Mouse (Mus musculus): Measurements from ENCODE around the gene Ehhadh.
"Not testable (repeated sequence)": the region's sequence is repeated elsewhere in the genome, so short reads cannot be mapped to it uniquely, and the experiment has no call there.

Ehhadh gene

DNA sequence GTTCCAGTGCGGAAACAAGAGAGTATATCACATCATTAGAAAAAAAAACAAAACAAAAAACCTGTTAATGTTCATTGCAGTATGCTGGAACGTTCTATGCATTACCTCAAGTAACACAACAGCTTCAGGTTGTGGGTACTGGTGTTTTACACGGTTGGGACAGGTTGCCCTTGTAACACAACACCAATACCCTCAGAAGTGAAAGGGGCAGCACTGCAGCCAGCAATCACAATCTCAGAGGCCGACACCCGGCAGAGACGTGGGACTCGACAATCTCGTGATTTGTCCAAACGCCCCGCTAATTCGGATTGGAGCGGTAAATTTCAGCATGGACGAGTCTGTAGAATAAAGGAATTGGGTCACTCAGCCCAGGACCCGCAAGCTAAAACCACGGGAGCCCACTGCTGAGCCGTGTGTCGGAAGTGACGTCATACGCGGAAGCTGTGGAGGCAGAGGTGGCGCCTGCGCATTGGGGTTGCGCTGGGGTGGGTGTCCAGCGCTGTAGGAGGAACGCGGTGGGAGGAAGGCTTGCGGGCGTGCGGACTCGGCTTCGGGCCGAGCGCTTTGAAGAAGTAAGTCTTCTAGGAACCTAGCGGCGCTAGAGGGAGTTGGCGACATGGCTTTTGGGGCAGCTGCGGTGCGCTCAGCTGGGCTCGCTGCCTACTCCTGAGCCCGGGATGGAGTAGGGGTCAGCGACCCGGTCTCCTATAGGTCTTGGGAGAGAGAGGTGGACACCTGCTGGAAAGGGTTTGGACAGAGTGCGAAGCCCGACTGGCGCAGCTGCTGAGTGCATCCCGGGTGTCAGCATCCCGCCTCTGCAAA lies 6.5 kb upstream of the Ehhadh start, which contains the start of gene Map3k13:
Gene Map3k13, plus strand, starts transcription at position 472 of the 822 bp plus-strand sequence.
- peak; percentile 95 for DNase-seq

DNA sequence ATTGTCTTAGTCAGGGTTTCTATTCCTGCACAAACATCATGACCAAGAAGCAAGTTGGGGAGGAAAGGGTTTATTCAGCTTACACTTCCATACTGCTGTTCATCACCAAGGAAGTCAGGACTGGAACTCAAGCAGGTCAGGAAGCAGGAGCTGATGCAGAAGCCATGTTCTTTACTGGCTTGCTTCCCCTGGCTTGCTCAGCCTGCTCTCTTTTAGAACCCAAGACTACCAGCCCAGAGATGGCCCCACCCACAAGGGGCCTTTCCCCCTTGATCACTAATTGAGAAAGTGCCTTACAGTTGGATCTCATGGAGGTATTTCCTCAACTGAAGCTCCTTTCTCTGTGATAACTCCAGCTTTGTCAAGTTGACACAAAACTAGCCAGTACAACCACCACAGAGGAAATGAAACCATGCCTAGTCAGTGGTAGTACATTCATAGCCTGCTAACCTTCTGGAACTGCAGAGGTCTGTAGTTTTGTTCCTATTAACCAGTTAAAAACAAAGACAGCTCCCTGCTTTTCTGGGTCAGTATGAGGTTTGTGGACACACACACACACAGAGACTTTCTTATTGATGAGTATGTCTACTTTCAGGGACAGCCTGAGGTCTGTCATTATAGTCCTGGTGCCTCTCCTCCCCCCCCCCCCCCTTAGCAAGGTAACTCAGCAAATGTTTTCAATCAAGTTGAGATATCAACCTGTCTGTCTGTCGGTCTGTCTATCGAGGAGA lies 5.6 kb upstream of the Ehhadh start:
- not testable (repeated sequence) for DNase-seq

DNA sequence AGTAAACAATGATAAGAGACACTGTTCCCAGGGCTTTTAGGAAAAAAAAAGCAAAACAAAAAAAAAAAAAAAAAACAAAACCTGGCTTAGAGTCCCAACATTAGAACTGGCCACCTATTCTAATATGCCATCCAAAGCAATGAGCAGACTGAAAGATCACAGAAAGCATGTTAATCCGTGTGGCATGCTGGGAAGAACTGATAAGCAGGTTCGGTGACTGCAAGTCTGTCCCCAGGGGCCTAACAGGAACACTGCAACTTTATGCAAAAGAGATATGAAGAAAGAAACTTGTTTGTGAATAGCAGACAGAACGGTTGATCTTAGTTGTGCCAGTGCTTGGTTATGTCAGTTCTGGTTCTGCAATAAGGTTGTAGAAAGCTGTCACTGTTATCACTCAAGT lies 4.2 kb upstream of the Ehhadh start:
- DNase-seq, result peak; percentile 67

DNA sequence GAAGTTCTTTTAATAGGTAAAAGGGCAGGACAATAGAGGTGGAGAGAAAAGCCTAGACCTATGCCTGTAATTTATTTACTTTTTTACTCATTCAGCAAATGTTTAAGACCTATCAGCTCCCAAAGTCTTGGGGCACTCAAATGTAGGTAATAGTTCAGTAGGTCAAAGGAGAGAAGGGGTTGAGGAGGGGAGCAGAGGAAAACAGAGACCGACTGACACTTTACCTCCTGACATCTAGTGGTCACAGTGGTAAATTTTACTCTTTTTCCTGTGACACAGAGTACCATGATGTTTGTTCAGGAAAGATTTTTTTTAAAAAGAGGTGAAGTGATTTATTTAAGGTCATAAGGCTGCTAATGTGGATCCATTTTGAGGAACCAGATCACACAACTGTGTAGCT lies 2.9 kb upstream of the Ehhadh start:
- no peak for DNase-seq

DNA sequence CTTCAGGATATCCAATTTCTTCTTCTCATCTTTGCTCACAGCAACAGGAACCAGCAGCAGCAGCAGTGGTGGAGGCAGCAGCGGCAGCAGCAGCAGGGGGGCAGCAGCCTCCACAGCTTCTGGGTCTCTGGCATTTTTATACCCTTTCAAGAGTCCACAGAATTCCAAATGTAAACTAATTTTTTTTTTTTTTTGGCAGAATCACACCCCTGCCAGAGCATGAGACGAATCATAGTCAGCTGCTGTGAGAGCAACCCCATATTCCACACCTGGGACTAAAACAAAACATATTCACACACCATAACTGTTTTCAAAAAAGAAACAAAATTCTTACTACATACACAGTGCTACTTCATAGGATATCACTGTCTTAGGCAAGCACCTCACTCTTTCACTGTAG lies 1.6 kb upstream of the Ehhadh start:
- DNase-seq, result no peak

DNA sequence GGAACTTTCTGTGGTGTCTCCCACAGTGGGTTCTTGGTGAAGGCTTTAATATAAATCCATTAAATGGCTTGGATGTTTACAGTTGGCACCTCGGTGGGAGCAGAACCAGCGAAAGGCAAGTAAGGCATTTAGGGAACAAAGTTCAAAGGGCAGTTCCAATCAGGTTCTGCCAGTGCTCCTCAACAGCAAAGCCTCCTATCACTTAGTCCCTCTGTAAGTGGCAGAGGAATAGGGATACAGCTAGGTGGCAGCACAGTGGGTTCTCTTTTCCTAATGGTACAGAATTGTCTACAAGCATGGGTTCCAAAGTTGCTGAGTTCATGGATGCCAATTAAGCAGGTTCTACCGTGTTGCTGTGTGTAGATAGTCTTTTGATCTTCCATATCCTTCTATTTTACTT lies 974 bp upstream of the Ehhadh start:
- peak; percentile 17 for DNase-seq

DNA sequence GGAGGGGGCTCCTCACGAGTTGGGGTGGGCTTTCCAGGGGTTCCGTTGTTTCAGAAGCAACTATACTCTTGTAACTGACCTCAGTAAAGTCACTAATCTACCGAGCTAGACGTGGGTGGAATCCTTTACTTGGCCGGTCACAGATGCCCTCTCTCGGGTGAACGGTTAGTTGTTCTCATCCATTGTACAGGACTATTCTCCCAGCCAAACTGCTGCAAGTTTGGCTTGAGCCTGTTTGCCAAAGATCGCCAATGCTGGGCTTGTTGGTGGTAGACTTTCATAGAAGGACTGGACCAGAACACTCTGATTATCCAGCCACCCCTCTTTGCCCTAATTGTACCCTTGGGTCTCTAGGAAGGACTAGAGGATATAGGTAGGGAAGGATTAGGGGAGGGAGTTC lies 1.3 kb downstream of the Ehhadh start:
- DNase-seq, result no peak

DNA sequence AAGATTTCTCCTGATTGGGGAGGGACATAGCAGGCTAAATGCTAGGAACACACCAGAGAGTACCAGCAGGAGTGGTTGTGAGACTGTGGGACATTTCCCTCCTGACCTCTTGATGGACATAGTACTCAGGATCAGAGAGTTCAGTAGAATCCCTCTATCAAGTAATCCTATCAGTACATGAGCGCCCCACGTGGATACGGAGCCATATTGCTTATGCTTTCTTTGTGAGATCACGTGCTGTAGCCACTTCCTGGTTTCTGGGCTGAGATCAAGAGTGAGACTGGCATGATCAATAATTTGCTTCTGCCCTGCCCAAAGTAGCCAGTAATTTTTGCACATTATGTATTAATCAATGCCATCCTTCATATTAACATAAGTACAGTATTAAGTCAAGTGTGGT lies 2.6 kb downstream of the Ehhadh start:
- DNase-seq, result no peak

DNA sequence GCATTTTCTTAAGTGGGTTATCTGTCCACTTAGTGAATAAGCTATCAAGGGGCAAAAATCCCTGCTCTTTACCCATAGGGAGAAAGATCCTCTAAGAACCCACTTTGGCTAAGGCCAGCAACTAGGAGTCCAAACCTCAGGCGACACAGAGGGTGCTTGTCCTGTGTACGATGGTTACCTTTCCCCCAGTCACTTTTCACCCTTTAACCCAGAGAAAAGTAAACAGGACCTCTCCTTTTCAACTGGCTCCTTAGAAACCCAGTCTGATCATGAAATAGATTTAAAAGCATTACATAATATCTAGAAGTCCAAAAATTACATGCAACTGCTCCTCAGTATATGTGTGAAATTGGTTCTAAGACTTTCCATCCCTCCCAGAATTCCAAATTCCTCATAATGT lies 4.8 kb downstream of the Ehhadh start:
- no peak for DNase-seq

DNA sequence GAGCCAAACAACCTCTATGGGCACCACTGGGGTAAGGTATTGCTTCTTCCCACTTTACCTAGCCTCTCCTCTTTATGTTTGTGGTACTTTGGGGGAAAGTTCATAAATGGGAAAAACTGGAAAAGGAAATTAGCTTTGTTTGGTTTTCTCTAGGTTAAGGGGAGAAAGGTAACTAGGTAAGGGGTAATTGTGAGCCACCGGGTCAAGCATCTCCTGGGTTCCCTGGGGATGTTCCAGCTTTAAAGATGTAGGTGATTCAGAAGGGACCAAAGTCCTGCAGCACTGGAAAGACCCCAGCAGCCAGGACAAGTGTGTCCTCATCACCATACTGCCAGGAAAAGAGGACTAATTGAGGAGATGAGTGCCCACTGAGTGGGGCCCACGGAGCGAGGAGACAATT lies 5.7 kb downstream of the Ehhadh start:
- DNase-seq, result no peak

DNA sequence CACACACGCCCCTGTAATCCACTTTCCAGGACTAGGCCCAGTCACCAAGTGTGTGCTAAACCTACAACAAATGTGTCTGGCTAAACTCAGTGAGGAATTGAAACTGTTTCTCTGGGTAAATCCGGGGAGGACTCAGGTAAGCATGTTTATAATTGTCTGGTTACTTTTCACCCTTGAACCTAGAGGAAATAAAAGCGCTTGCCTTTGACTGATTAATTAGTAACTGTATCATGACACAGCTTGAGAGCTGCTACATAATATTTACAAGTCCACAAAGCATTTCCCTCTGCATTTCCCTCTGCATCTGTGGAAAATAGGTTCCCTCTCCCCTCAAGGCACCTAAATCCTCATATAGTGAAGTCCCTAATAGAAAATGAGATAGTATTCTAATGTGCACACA lies 6.3 kb downstream of the Ehhadh start:
- DNase-seq, result no peak

DNA sequence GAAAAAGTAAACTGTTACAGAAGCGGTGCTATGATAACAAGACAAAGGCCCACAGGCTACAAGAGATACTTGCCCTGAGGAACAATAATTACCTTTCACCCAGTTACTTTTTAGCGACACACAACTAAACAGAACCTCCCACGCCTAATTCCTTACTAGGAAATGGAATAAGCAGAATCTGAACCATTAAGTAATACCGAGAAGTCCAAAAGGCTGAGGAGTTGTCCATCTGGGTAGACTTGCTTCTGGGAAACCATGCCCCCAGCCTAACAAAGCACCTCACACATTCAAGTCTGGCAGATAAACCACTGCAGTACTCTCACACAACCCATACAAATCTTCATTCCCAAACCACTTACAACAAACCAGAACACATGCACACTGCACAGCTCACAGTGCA lies 8.5 kb downstream of the Ehhadh start:
- DNase-seq, result no peak

DNA sequence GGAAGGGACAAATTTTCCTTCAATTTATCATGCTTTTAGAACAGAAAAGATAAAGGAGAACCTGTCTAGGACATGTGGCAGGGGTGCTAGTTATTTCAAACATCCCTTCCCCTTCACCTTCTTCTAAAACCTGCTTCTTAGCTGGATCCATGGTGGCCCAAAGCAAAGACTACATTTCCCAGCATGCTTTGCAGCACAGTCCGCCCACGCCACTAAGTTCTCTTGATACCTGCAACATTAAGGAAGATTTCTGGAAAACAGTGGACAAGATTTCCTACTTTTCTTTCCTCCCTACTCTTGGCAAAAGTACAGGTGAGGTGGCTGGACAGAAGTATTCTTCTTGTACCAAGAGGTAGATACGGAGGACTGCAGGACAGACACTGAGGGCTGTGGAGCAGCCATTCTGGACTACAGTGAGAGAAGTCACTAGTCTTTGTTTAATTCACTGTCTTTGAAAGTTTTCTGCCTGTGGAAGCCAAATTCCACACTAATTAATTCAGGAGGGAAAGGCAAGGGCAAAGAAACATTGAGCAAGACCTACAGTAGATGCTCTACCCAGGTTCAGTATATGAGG lies 9.2 kb downstream of the Ehhadh start:
- DNase-seq, result peak; percentile 33

DNA sequence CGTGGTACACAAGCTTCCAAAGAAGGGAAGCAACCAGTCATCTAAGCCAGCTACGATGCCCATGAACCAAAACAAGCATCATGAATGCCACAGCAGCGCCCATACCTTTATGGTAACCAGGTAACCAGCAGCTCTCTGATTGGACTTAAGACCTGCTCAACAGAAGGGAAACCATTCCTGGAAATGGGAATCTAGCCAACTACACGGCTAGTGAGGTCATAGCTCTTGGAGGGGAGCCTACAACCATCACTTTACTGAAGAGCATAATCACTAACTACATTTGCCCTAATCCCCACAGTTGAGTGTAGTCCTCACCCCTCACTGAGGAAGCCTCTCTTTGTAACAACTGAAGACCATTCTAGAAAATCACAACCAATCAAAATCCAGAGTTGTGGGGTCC lies 12.9 kb downstream of the Ehhadh start:
- no peak for DNase-seq

DNA sequence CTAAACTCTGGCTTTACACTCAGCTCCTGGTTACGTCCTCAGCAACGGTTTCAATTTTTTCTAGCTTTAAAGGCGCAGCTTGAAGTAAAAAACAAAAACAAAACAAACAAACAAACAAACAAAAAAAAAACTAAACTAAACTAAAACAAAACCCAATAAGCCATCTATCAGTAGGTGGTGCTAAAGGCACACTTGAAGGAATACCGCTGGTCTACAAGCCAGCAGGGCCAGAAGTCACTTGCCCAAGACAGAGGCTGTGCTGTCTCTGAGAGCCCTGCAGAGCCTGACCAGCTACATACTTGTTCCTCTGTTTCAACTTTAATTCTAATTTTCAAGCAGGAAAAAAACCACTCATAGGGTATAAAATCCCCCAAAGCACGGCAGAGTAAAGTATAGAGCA lies 17.9 kb downstream of the Ehhadh start:
- DNase-seq, result no peak

DNA sequence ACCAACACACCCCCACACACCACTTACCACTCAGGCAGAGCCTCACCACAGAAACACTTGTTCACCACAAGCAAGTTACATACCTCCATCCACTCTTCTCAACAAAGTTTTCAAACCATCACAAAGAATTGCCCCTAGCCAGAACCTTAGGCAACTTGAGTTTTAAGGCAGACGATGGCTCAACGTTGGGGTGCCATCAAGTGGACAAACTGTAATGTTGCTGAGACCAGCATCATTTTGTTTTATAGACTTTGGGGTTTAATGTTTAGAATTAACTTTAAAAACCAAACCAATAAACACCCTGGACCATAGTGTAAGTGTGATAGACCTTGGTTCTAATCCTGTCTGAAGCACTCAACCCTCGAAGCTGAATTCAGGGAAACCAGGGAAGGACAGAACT lies 19.4 kb downstream of the Ehhadh start:
- no peak for DNase-seq

DNA sequence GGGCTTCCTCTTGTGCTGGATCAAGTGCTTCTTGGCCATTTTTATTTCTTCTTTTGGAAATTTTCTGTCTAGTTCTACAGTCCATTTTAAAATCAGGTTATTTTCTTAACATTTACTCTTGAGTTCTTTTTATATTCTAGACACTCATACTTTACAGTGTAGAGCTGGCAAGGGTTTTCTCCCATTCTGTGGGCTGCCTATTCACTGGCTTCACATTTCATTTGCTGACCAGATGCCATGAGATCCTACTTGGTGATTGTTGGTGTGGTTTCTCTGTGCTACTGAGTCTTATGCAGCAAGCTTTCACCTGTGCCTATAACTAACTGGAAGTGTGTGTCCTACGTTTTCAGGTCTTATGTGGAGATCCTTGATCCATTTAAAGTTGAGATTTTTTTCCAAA lies 29.2 kb downstream of the Ehhadh start:
- no peak for DNase-seq

DNA sequence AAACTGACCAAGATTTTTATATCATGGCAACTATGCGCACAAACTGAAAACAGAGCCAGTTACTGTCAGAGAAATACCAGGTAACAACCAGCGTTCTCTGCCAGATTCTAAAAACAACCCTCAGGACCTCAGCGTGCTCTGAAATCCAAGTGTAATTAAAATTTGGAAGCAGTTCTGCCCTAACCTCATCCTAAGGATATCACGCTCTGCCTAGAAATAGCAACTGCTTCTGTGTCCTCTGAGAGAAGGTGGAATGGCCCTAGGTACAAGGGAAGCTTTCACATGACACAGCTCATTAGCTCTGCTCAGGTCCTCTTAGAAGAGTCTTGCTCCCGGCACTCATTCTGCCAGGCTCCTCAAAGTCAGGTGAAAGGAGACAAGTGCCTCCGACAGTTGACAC lies 44.2 kb downstream of the Ehhadh start:
- DNase-seq, result no peak

DNA sequence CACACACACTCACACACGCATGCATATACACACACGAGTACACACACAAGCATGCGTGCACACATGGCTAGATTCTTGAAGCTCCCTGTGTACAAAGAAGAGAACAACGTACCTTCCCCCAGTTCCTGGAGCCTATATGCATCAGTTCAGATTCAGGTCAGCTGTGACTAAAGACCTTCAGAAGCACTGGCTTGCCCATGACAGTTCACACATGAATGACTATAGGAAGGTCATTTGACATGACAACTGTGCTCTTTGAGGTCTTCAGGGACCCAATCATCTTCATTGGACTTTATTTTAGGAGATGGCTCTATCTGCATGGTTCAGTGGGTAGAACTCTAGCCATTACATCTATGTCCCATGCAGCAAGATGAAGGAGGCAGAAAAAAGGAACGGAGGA lies 44.7 kb downstream of the Ehhadh start:
- DNase-seq, result no peak

DNA sequence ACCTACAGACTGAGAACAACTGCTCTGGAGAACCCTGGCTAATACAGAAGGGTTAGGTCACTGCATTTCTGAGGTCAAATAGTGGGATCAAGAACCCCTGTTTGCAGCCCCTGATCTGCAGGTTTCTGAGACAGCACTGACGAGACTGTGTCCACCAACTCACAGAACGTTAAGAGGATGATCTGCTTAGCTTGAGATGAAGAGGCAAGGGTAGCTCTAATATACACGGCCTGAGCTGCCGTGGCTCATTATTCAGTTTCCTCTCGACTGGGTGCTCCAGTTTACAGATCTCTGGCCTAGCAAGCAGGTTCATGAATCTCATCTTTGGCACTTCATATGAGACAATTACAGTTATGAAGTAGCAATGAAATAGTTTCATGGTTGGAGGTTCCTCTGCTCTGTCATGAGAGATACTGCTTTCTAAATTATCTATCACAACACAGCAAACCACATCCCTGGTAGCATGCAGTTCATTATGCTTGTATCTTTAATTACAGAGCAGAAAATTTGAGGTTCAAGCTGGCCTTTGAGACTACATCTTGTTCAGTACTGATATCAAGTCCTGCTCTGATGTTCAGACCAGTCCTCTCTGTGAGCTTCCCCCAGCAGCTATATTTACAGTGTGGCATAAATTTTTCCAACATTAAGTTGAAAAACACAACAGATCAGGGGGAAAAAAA lies 45.3 kb downstream of the Ehhadh start:
- DNase-seq, result no peak

DNA sequence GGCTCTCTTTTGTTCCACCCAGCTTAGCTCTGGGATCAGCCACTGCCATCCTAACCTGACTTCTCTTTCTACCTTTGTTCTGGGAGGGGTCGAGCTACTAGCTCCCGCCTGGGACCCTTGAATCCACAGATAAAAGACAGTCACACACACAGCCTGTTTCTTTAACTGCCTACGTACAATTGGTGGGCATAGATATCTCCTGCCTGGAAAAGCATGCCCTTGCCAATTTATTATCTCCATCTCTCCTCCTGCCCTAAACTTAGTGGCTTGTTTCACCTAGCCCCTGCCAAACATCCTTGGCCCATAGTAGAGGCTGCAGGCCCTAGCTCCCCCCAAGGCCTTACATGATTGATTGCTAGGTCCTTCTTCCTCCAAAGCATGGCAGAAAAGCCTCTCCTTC lies 46.1 kb downstream of the Ehhadh start:
- DNase-seq, result no peak

DNA sequence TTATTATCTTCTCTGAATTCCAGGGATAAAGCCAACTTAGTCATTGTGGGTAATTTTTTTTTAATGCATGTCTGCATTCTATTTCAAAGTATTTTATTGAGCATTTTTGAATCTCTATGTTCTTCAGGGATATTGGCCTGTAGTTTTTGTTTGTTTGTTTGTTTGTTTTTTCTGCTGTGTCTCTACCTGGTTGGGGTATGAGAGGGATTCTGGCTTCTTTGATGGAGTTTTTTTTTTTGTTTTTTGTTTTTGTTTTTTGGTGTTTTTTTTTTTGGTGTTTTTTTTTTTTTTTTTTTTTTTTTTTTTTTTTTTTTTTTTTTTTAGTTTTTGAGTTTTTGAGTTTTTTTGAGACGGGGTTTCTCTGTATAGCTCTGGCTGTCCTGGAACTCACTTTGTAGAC lies 52.0 kb downstream of the Ehhadh start:
- DNase-seq, result no peak

DNA sequence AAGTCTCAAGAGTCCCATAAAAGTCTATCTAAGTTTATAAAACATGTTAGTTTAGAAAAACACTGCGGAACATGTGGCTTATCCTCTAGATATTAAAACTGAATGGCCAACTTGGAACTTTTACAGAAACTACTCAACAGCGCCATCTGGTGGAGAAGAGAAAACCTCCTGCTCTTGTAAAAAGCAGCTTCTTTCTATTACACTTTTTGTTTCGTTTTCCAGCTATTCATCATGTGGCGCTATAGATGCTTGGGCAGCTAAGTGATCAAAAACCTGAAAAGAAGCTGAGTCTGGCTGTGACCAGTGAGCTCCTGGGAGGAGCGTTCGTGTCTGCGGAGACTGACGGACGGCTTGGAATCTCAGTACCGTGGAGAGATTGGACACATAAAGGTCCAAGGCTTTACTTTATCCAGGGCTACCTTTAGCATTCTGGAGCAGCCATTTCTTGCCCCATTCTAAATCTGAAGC lies 59.7 kb downstream of the Ehhadh start:
- peak; percentile 50 for DNase-seq

Data from liver (tissue).